Mouse (Mus musculus): Measurements from ENCODE around the gene Xndc1.
"Not testable (repeated sequence)": the region's sequence is repeated elsewhere in the genome, so short reads cannot be mapped to it uniquely, and the experiment has no call there.

The Xndc1 gene

DNA sequence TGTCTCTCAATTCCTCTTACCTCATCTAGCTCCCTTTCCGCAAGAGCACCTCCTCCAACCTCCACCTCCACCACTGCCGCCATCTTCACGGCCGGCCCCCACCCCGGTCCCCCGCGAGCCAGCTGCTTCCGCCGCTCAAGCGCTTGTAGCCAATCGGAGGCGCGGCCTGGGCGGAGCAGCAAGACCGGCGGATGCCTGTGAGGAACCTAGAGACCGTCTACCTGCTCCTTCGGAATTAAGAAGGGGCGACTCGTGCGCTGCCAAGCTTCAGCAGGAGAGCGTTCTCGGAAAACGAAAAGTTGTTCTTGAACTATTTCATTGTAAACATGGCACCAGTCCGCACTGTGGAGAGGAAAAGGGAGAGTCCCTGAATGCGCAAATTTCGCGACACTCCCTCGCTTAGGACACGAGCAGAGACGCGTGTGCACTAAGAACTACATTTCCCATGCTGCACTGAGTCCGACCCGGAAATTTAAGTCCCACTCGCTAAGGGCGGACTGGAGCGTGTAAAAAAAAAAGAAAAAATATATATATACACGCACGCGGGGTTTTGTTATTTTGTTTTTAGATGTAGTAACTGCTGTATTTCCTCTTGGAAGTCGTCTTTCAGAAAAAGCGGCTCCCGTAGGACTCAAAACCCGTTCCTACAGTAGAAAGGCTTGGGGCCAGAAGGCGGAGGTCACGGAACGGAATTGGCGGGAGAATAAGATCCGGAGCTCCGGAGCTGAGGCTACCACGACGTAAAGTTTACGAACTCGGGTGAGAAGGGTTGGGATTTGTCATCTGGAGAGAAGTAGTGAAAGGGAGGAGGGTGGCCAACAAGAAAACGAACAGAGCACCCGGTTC is at the start of gene Xndc1, which contains the start of the genes Rnf121 and Xntrpc:
Xndc1 (plus strand) TSS at position 466 of the 846 bp plus-strand sequence.
Rnf121 (minus strand) TSS at position 424 of the 846 bp plus-strand sequence.
Xntrpc (plus strand) TSS at position 668 of the 846 bp plus-strand sequence.
- peak; percentile 83 to 85 for DNase-seq

- DNase-seq = no peak
Measured at GRCm38 (mm10) chr7:102016936-102017335, 48.4 kb upstream of the Xndc1 start.

DNA sequence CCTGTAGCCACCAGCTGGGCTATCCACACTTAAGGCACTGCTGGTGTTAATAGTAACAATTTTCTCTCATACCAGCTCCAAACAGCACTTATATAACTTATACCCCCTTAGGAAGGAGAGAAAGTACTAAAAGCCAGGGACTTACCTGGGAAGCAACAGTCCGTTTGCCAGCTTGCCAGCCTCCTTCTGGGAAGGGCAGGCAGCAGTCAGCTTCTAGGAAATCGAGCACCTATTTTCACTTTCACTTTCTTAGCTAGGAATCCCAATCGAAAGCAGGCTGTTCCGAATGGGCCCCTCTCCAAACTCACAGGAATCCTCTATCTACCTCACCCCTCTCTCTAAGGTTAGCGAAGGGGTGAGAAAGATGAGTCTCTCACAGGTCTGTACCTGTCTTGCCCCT is 47.9 kb upstream of the Xndc1 start:
- DNase-seq = no peak

DNA sequence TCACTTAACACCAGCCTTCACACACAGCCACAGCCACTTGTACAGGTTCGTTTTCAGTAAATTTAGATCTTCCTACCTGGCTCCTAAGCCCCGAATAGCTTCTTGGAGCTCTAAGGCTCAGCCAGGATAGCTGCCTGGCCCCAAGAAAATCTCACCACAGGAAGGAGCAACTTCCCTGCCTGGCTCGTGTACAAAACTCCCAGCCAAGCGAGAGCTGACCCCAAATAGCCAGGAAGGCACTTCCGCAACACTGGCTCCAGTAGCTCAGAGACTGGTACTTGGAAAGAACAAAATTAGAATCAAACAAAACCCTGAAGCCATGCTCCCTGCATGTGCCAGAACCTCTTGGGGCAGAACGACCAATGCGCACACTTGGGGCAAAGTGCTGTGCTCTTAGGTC is 47.3 kb upstream of the Xndc1 start:
- DNase-seq = no peak

- no peak for DNase-seq
Measured at GRCm38 (mm10) chr7:102018590-102018989, 46.7 kb upstream of the Xndc1 start, which contains the start of gene Il18bp. Gene Il18bp (minus strand): TSS chr7:102018690.

DNA sequence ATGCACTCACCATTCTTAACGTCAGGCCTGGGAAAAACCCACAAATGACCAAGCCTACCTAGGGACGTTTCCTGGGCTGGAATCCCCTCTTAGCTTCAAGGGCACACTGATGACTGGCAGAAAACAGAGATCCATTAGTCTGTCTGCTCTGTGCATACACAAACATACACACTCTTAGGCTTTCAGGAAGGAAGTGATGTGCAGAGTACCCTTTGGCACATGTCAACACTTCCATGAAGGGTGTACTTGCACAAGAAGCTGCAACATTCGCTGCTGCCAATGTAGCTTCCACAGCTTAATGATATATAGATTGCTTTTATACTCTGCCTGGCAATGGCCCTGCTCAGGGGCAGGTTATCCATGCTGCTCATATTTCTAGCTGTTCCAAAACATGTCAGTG is 45.9 kb upstream of the Xndc1 start:
- DNase-seq = no peak

- DNase-seq = not testable (repeated sequence)
Measured at GRCm38 (mm10) chr7:102020934-102021333, 44.4 kb upstream of the Xndc1 start.

DNA sequence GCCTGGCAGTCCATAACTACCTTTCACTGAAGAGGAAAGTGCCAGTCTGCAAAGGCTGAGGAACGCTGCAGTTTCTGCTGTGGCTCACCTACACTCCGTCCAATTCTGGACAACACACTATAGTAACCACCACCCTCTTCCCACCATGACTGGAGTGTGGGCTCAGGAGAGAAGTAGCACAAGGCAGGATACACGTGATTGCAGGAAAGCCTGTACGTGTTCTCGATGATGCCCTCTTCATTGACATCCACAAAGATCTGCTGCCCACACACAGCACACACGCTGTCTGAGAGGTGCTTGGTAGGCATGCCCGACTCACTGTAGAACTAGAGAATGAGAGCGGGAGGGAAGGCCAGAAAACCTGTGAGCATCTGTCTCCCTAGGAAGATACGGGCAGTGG is 41.5 kb upstream of the Xndc1 start:
- no peak for DNase-seq

DNA sequence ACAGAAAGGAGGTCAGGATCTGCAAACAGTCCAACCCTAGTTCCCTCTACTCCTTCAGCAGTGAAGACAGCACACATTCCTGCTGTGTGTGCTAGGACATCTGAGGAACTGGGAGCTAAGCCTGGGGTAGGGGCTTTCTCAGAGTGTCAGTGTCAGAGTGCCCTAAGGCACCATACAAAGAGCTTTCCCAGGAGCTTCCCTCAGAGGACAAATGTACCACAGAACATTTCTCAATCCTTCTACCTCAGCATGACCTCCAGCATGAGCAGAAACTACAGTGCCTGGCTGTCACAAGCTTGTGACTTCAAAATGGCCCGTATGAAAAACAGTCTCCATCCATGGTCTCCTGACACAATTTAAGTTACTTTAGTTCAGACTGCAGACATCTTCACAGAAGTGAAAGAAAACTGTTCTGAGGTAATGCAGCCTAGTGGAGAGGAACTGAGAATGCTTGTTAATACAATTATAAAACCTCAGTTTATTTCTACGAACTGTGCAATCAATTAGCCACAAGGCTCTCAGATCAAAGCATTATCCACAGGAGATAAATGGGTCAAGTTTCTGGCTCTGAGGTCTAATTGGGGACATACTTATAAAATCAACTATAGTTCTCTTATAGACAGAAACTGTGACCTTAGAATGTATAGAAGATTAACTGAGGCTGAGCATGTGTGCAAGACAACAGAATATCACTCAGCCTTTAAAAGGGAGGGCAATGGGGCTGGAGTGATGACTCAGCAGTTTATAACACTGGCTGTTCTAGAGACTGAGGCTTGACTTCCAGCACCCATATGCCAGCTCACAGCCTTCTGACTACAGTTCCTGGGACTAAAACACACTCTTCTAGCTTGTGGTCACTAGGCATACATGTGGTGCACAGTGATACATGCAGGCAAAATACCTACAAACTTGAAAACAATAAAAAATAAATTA is 39.9 kb upstream of the Xndc1 start:
- no peak for DNase-seq

DNA sequence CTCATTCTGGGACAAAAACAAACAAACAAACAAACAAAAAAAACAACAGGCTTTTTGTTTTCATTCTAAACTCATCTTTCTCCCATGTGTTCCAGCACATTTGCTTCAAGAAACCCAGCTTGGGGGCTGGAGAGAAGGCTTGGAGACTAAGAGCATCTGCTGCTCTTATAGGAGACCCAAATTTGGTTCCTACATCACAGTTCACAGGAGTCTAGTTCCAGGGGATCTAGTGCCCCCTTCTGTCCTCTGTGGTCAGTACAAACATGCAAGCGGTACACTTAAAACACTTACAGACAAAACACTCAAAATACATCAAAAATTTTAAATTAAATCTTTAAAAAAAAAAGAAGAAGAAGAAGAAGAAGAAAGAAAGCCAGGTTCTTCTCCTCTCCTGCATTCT is 30.4 kb upstream of the Xndc1 start:
- no peak for DNase-seq

DNA sequence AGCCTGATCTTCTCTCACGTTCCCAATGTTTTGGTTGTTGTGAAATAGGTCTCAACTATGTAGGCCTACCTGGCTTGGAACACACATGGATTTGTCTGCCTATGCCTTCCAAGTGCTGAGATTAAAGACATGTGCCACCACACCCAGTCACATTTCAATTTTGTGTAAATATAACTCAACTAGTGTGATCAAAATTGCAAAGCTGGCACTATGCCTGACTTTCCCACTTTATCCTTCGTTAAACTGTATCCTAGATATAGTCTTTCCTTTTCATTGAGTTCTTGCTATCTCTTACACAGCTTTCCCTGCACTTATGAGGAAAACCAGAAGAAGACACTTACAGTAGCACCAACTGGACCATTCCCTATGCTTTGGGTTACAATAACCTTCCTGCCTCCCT is 29.8 kb upstream of the Xndc1 start:
- no peak for DNase-seq

DNA sequence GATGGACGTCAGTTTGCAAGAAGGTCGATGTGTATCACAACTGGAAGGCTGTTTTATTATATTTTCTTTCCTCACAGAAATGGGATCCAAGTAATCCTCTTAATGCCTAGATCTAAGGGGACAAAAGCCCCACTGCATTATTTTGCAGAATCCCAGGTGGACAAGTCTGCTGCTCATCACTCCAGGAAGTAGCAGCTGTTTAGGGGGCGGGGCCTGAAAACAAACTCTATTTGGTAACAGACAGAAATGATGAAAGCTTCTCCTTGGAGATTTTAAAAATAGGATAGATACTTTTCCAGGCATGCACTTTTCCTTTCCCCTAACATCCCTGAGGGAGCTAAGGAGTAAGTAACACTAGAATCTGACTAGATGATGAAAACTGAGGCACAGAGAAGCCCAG is 28.0 kb upstream of the Xndc1 start:
- DNase-seq = no peak

DNA sequence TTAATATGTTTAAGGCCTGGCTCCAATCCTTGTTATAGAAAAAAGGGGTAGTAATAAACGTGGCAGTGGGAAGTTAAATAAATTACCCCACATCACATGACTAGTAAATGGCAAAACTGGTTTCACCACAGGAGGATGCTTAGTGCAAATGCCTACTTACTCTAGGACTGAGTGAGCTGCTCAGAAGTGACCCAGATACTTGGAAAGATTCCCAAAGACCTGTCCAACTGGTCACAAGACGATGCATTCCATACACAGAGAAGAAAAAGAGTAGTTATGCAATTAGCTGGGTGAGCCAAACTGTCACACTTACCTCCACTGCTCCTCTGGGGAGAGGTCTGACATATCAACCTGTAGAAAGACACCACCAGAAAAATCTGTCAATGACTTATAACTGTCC is 23.0 kb upstream of the Xndc1 start:
- DNase-seq = no peak

- DNase-seq = not testable (repeated sequence)
Measured at GRCm38 (mm10) chr7:102048524-102048923, 16.8 kb upstream of the Xndc1 start.

DNA sequence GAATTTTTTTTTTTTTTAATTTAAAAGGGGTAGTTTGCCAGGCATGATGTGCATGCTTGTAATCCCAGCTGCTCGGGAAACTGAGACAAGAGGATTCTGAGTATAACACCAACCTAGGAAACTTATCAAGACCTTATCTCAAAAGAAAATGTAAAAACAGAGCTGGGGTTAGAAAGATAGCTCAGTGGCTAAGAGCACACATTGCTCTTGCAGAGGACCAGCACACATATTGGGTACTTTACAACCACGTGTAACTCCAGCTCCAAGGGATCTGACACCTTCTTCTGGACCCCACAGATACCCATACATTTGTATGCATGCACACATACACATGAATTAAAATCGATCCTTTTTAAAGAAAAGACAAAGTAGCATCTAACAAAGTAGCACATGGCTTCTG is 4.0 kb upstream of the Xndc1 start:
- no peak for DNase-seq

- DNase-seq = no peak
Measured at GRCm38 (mm10) chr7:102062203-102062602, 3.1 kb upstream of the Xndc1 start.

GRCm38 (mm10) chr7:102063891-102064290 is 1.4 kb upstream of the Xndc1 start:
- DNase-seq = no peak

DNA sequence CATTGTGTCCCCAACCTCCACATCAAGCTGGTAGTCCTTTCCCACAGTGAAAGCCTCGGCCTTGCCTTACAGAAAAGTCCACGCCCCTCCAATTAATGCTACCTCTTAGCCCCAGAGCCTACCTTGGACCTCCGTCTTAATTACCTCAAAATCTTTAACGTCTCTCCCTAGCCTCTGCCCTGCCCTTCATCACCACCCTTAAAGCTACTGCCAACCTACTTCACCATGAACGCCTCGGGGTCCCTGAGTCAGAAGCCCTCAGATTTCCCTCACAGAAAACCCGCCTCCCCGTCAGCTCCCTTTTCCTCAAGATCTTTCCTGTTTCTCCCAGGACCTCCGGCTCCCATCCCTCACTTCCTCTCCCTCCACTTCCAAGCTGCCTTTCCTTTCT is 661 bp upstream of the Xndc1 start:
- no peak for DNase-seq

DNA sequence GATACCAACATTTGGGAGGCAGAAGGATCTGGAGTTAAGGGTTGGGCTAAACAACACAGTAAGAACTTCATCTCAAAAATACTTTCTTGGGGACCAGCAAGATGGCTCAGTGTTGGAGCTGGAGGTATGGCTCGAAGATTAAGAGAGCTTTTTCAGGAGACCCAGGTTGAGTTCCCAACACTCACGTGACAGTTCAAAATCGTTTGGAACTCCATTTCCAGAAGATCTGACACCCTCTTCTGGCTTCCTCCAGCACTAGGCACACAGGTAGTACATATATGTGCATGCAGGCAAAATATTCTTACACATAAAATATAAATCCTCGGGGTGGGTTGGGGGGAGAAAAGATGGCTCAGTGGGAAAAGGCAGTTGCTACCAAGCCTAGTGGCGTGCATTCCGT is 1.1 kb downstream of the Xndc1 start:
- no peak for DNase-seq

DNA sequence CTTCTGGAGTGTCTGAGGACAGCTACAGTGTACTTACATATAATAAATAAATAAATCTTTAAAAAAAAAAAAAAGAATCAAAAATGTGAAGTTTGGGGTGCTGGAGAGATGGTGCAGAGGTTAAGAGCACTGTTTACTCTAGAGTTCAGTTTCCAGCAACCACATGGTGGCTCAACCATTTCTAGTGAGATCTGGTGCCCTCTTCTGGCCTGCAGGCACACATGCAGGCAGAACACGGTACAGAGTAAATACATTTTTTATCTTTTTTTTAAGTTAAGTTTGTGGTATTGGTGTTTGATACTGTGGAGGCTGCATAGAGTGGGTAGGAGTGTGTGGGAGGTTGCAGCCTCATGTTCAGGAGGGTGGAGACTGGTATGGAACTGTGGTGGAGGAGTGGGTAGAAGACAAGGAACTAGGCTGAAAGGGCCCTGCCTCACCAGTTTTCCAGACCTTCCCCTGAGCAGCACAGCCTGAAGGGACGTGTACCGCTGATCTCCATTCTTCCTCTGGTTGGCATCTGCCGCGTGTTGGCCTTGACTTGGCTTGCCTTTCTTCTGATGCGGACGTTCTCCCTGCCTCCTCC is 11.5 kb downstream of the Xndc1 start:
- peak in 1 of 2 experiments; percentile 38 for DNase-seq

DNA sequence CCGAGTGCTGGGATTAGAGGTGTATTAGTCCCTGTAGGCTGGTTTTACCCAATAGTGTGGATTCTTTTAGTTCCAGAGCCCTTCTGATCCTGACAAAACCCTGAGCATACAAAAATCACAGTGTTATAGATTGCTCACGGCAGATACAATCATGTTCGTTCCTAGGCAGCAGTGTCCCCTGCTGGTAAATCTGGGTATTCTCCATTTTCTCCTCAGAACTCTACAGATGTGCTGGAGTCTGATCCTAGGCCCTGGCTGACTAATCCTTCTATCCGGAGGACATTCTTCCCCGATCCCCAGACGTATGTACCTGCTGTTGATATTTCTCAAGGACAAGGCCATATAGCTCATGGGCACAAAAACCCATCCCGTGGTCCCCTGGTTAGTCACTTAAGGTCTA is 13.2 kb downstream of the Xndc1 start:
- DNase-seq = peak in 1 of 2 experiments; percentile 19

- DNase-seq = no peak
Measured at GRCm38 (mm10) chr7:102080311-102080710, 15.0 kb downstream of the Xndc1 start.

GRCm38 (mm10) chr7:102081784-102082183 is 16.5 kb downstream of the Xndc1 start:
- no peak for DNase-seq
